Mouse (Mus musculus) heart, postnatal 0 days (tissue): ENCODE measurements around the gene Hsd3b6.
"Not testable (repeated sequence)": the region's sequence is repeated elsewhere in the genome, so short reads cannot be mapped to it uniquely, and the experiment has no call there.

ENCODE experiments used
- CTCF ChIP-seq: IDR thresholded peaks from 2 replicates; pipeline ENCODE4 v1.5.1; 2016; ENCODE audit warnings: antibody characterized with exemption, control low read depth, low read depth
- EP300 ChIP-seq: IDR thresholded peaks from 2 replicates; pipeline ENCODE4 v1.6.1; 2016; ENCODE audit warnings: antibody characterized with exemption, low read depth

GRCm38 (mm10) chr3:98805032-98805431 is 9.2 kb downstream of the Hsd3b6 start:
- TF ChIP-seq CTCF, EP300: not testable (repeated sequence)
